Mouse (Mus musculus) frontal cortex, postnatal 10 days (tissue): ENCODE data around the gene Ltn1.

Experiments
- DNase-seq, 2 experiments: peaks; one replicate each; pipeline ENCODE4 v3.0.0; 2022; ENCODE audit warnings: low spot score in 2 of 2, mixed read lengths in 1 of 2

The Ltn1 gene

DNA sequence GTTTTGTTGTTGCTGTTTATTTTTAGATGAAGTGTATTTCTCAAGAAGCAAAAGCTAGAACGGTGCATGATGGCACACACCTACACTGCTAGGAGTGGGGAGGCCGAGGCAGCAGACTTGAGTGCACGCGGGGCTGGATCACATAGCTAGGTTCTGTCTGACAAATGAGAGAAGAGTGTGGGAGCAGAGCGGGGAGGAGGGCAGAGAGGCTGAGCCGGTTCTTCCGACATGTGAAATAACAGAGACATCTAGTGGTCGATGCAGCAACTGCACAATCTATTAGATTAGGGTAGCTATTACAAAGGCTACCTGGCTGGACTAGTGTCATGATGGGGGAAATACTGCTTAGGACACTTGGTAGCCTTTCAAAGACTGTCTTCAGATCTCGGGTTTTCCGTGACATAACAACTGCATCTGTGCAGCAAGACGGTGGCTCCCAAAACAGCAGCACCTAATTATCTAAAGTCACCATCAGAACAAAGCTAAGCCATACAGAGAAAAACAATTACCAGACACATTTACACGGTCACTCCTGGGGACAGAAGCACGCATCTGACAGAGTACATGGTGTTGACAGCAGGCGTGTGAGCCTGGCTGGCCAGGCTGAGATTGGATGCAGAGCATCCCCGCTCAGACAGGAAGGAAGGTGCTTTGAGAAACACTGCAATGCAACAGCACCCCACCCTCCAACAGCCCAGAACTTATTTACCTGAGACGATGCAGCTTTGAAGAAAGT, 38.4 kb downstream of the Ltn1 start:
- peak; percentile 23 to 38 for DNase-seq

DNA sequence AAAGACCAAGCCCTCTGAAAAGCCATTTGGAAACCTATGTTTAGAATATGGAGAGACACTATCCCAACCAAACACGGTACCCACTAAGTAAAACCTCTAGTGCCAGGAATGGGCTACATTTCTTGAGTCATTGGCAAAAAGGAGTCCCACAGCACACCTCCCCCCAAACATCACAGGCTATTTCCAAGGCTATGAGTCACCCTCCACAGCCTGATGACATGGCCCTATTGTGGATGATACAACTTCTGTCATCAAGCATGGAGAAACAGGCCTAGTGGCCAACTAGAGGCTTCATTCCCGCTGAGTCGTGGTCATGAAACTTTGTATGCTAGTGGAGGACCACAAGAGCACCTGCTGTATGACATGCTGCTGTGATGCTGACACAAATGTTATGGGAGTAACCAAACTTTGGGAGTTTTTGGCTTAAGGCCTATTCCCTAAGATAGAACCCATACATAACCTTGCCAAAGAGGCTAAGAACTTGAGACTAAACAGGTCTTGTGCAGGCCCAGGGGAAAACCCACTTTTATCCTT, 44.9 kb downstream of the Ltn1 start:
- no peak for DNase-seq

DNA sequence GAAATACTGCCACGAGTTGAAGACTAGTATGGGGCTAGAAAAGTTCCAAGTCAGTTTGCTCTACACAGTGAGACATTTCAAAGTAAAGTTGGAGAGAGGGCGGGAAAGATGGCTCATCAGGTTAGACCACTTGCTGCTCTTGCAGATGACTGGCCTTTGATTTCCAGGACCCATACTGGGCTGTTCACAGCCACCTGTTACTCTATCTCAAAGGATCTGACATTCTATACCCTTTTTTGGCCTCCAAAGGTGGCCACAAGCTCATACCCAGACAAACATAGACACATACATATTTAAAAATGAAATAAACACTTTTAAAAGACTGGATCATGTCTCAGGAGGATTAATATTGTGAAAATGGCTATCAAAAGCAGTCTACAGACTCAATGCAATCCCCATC, 48.0 kb downstream of the Ltn1 start:
- no peak for DNase-seq

DNA sequence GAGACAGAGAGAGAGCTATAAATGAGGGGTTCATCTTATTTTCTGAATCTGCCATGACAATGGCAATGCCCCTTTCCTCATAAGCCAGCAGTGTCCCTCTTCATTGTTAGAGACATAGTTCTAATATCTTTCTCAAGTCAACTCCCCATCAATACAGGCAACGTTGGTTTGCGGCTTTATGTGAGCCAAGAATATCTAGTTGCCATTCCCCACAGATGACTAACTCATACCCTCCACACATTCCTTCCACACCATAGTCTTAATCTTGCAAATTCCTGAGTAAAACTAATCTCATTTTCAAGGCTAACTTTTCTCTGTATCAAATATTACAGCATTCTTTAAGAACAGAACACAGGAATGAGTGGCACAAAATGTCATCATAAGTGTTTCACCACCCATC, 49.4 kb downstream of the Ltn1 start:
- DNase-seq, result no peak

DNA sequence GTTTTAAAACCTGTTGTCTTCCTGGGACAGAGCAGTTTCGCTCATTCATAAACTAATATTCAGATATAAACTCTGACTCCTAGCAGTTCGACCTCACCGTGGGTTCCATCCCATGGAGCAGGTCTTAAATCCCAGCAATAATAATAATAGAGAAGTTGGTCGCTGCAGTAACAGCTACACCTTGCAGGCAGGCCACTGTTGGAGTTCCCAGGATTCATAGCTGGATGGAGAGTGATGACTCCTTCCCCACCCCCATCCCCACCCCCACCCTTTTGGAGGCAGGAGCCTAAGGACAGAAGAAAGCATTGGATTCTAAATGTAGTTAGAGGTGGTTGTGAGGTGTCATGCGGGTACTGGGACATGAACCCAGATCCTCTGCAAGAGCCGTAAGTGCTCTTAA, 66.0 kb downstream of the Ltn1 start:
- DNase-seq, result no peak

DNA sequence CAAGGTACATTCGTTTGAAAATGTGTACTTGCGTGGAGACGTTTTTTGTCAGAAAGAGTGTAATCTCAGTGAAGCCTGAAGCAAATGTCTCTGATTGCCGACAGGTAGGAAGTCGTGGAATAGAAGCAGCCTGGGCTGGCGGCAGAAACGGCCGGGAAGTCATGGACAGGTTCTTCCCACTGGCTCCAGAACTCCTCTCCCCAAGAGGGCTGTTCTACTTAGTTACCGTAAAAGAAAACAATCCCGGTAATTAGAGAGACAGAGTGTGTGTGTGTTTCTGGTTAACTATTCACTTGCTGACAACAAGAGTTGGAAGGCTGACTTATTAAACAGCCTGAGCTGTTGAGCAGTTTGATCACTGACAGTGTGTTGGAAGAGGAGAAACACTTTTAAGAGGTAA, 66.4 kb downstream of the Ltn1 start:
- DNase-seq, result no peak

DNA sequence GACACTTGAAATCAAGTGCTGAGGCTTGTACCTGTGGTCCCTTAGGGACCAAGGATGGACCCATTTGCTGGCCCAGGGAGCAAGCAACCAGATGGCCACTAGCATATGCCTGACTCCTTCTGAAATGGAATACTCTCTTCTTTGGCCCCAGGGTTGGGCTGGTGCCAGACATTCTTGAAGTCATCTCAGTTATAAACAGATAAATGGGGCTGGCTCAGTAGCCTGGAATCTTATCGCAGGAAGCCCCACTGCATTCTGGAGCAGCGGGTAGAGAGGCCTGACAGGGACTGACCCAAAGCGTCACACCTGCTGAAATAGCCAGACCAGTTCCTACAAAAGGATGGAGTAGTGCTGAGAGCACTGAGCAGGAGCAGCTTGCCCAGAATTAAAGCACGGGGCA, 68.2 kb downstream of the Ltn1 start:
- DNase-seq, result no peak

DNA sequence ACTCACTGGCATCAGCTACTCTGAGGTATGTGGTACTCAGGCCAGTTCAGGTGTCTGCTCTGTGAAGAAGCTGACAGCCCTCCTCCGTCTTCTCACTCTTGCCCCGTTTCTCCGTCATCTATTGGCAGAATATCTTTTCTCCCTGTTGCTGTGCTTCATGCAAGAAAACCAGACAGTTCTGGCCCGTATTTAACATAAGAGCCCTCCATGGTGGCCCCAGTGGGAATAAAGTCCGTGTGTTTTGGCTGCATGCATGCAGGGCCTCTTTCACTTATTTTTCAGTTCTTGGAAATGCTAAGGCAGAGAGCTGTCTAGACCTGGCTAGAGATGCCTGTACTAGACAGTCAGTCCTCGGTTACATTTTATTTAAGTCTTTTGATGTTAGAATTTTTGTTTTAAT, 72.3 kb downstream of the Ltn1 start:
- no peak for DNase-seq

DNA sequence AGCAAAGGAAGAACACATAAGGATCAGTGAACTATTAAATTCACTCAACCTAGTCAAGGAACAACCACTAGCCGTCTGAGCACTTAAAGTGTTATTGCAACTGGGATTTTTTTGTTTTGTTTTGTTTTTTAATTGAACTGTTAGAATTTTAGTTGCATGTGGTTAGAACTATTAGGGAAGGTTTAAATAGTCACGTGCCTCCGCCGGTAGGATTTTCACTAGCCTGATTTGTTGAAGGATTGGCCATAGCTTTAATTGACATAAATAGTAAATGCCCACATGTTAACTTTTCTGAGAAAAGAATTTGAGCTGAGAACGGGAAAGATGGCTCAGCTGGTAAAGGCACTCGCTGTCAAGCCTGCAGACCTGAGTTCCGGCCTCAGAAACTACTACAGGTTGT, 77.7 kb downstream of the Ltn1 start:
- no peak for DNase-seq

DNA sequence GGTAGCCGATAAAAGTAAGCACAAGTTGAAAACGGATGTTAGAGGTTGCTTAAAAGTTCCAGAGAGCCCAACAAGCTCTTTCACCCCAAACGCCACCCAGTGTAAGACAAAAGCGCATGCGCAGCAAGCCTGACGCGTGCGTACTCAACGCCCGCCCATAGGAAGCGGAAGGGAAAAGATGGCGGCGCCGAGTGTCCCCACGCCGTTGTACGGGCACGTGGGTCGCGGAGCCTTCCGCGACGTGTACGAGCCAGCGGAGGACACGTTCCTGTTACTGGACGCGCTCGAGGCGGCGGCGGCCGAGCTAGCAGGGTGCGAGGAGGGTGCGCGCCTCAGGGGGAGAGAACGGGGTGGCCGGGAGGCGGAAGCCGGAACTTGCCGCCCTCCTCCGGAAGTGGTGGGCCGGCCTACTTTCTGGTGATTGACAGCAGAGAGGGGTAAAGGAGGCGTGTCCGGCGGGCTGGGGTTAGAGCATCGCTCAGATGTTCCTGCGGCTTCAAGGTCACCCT, 78.3 kb downstream of the Ltn1 start, which contains the start of gene N6amt1:
TSS of gene N6amt1 (plus strand) at position 111 of the 509 bp plus-strand sequence.
- DNase-seq, result peak; percentile 79 to 88

DNA sequence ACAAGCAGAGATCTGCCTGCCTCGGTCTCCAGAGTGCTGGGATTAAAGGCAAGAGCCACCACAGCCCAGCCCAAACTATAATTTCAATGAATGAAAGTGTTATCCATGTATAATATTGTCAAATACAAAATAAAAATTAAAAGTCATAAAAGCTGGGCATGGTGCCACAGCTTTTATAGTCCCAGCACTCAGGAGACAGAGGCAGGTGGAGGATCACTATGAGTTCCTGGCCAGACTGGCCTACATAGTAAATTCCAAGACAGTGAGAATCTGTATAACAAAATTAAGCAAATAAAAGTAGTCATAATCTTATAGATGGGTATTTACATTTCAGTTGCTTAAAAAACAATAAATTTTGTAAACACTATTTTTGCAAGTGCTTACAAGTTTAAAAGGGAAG, 78.8 kb downstream of the Ltn1 start:
- DNase-seq, result no peak

DNA sequence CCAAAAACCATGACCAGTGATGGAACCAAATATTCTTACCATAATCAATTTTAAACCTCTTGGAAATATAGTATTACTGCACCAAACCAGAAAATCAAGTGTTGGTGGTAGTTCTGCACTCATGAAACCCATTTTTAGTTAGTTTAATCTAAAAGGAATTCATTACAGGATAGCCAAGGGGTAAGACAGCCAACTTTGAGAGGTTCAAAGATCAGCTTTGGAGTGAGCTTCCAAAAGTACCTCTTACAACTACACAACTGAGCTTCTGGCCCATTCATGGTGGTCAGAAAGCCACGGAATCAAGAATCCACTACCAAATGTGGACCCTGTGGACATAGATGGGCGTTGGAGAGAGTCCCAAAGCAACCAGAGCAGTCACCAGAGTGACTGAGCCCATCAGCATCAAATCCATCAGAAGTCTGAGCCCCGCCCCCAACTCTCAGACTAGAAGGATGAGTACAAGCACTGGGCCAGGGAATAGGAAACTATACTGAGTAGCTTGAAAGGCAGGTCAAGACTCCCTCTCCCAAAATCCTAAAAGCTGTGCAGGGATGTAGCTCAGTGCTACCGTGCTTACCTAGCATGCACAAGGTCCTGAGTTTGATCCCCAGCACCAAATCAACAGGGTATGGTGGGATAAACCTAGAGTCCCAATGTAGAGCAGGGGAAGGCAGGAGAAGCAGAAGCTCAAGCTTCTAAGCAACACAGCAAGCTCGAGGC, 80.9 kb downstream of the Ltn1 start:
- no peak for DNase-seq

DNA sequence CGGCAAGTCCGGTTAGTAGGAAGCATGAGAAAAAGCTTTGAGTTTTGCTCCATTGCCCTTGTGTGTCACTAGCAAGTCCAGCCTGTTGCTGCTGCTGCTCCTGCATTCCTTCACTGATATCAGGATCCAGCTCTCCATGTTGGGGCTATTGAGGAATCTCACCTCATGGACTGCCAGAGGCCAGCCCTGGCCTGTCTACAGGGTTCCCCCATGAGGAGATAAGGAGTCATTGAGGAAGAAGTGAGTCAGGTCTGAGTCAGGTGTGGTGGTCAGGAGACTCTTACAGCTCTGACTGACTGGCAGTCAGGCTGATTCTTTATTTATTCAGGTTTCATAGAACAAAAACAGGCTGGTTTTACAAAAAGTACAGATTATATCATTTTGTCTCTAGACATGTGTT, 84.3 kb downstream of the Ltn1 start:
- DNase-seq, result no peak

DNA sequence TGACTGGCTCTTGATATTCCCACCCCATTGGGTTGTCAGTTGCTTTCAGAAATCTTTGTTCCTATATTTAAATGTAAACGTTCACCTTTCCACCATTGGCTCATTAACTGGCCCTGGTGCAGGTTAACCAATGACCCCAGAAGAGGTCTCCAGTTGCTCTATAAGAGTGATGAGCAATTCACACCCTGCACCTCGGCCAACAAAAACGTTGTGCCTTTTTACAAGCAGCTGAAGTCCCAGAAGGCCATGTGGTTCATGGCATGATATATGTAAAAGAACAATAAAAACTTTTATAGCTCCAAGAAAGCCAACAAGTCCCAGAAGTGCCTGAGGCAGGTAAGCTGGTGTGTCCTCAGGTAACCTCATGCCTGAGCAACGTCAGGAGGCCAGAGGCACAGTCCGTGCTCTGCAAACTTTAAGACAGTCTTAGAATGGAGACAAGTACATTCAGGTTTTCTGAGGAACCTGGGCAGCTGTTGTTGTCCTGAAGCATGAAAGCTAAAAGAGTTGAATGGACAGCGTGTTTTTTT, 91.3 kb downstream of the Ltn1 start:
- no peak for DNase-seq

DNA sequence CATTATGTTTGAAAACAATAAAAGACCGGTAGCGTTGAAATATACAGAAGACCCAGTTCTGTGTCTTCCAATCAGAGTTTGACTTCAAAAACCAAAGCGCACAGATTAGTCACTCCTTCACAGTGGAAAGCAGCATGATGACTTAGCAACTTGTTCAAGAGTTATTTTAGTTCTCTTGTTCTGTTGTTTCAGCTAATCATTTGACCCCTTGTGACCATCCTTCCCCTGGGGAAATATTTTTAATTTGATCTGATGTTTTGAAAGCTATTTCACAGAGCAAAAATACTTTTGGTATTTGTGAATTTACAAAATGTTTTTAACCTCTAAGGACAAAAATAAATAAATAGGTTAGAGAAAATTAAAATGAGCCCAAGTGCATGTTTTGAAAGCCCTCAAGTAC, 97.7 kb downstream of the Ltn1 start:
- DNase-seq, result no peak

DNA sequence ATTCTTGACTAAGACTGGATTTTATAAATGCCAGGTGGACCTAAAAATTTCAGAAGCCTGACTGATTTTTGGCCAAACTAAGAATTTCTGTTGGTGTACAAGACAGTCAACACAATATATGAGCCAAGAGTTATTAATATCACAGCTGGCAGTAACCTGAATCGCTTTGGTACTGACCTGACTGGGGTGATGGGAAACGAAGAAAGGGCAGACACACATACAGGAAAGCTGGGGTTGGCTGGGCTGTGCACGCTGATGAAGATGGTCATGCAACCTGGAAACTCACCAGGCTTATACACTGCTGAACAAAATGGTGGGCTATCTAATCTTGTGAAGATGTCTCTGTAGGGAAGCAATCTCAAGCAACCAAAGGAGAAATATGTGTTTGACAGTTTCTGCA, 102.4 kb downstream of the Ltn1 start:
- DNase-seq, result no peak
